Mouse (Mus musculus) kidney, postnatal 0 days (tissue): ENCODE results near the gene C1qtnf5. TPM values are rescaled to one million over a fixed set of nuclear protein-coding genes. Genes with fewer than 3 reads are reported as not detected.

Experiments
- ATAC-seq: fragments of 200-750 bp; cut with Nextera tagmentation; replicated peaks from 2 replicates; pipeline ENCODE4 v1.8.0; 2017; ENCODE audit warnings: low read depth, moderate number of reproducible peaks, moderate TSS enrichment, moderate library complexity; ENCODE audit not compliant: low FRiP score
- DNase-seq: peaks from one replicate; pipeline ENCODE4 v3.0.0-alpha.2; 2016; ENCODE audit warnings: low spot score
- H3K27ac ChIP-seq: fragments of 300-500 bp; sonication (generic); 2 replicates; pipeline ENCODE4 v1.5.1; 2014; ENCODE audit warnings: mild to moderate bottlenecking
- H3K27me3 ChIP-seq: fragments of 300-500 bp; sonication (generic); 2 replicates; pipeline ENCODE4 v1.6.1; 2014; ENCODE audit warnings: low read length, mixed read lengths; ENCODE audit not compliant: insufficient read depth
- H3K36me3 ChIP-seq: fragments of 300-500 bp; sonication (generic); 2 replicates; pipeline ENCODE4 v1.6.1; 2014; ENCODE audit warnings: low read length, mixed read lengths; ENCODE audit not compliant: insufficient read depth
- H3K4me1 ChIP-seq: fragments of 300-500 bp; sonication (generic); replicated peaks from 2 replicates; pipeline ENCODE4 v1.6.1; 2014; ENCODE audit warnings: antibody characterized with exemption, low read length, mixed read lengths; ENCODE audit not compliant: insufficient read depth
- H3K4me2 ChIP-seq: fragments of 300-500 bp; sonication (generic); 2 replicates; pipeline ENCODE4 v1.6.1; 2014; ENCODE audit warnings: mild to moderate bottlenecking, low read length, moderate library complexity, mixed read lengths
- H3K4me3 ChIP-seq: fragments of 300-500 bp; sonication (generic); replicated peaks from 2 replicates; pipeline ENCODE4 v1.5.1; 2014; ENCODE audit warnings: low read depth, low read length
- H3K9ac ChIP-seq: fragments of 300-500 bp; sonication (generic); 2 replicates; pipeline ENCODE4 v1.6.1; 2014; ENCODE audit warnings: low read depth, low read length
- H3K9me3 ChIP-seq: fragments of 300-500 bp; sonication (generic); replicated peaks from 2 replicates; pipeline ENCODE4 v1.6.1; 2016; ENCODE audit warnings: low read length, inconsistent platforms, mixed read lengths
- CTCF ChIP-seq: IDR thresholded peaks from 2 replicates; pipeline ENCODE4 v1.5.1; 2016; ENCODE audit warnings: antibody characterized with exemption, low read depth, mild to moderate bottlenecking, moderate library complexity
- WGBS: fragments of 180-500 bp; shearing (Covaris S2); extraction: QIAGEN DNeasy Blood & Tissue Kit; methylation state at CpG from one replicate; pipeline ENCODE4 v1.1.7; 2014; 5-methylcytosine and 5-hydroxymethylcytosine counted together
- polyA plus RNA-seq: library from polyadenylated mRNA; unstranded; fragments of >200 nt; fragmentation: Nextera tagmentation; extraction: Ambion mirVana; gene quantifications from 2 replicates; pipeline ENCODE4 v1.2.1, GENCODE M21; 2015

Gene C1qtnf5
- polyA plus RNA-seq, 1 experiment from 2014 or later = 12.3 TPM

DNA sequence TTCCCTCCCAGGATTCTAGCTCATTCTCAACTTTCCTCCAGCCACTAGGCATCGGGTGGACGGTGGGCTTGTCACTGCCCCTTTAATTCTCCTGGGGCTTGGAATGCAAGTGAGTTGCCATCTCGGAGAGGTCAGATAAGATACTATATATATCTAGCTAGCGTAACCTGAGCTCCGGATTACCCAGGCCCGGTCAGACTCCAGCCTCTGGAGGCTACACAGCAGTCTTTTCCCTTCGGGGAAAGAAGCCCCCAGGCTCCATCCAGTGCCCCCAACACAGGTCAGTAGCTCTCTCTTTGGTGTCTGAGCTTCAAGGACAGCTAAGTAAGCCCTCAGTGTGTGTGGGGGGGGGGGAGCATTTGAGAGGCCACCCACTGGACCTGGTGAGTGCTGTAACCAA, 37.8 kb upstream of the C1qtnf5 start:
- ATAC-seq = no peak
- Histone ChIP-seq H3K9ac (no peak overlapping the region), H3K27ac (no peak overlapping the region), H3K4me2 (no peak overlapping the region), H3K4me3 (no peak overlapping the region), H3K27me3 (no peaks in the 10 kb centered on the region), H3K36me3 (no peaks in the 10 kb centered on the region), H3K4me1 (peaks cover 8% of the 10 kb centered on the region; the same call in 1 of the 2 replicates), H3K9me3 (no peaks in the 10 kb centered on the region)
- WGBS = 18% methylated on average over 7 of the region's 7 CpGs
- no peak for TF ChIP-seq CTCF
- no peak for DNase-seq

DNA sequence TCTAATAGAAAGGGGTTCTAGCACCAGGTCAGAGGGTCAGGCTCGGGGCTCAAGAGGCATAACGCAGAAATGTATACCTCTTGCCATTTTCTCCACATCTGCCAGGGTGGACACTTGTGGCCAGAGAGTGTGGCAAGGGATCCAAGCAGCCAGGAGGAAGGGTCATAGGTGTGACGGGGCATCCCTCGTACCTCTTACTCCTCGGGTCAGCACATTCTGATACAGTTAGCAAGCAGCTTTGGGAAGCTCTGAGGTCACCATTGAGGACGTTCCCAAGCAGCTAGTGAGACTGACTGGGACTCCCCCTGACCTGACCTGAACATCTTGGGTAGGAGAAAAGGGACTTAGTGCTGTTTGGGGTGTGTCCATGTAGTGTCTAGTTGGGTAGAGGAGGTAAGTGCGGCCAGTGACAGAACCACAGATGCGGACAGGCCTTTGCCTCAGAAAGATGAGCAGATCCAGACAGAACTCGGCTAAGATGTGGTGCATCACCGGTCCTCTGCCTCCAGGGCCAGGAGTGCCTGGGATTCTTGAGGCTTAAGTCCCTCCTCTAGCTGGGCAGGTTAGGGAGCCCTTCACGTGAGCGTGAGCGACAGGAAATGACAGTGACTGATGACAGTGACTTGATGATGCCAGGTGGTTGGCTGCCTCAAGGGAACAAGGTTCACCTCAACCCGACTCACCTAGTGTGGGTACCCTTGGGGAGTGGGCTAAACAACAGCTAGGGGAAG, 36.8 kb upstream of the C1qtnf5 start:
- Histone ChIP-seq H3K4me1 (peaks cover 8% of the 10 kb centered on the region; the same call in 1 of the 2 replicates), H3K36me3 (no peaks in the 10 kb centered on the region), H3K9me3 (no peaks in the 10 kb centered on the region), H3K27ac (no peak overlapping the region), H3K9ac (no peak overlapping the region), H3K27me3 (no peaks in the 10 kb centered on the region), H3K4me3 (no peak overlapping the region), H3K4me2 (no peak overlapping the region)
- WGBS = 58% methylated on average over 14 of the region's 14 CpGs
- ATAC-seq = no peak
- no peak for DNase-seq
- no peak for TF ChIP-seq CTCF

DNA sequence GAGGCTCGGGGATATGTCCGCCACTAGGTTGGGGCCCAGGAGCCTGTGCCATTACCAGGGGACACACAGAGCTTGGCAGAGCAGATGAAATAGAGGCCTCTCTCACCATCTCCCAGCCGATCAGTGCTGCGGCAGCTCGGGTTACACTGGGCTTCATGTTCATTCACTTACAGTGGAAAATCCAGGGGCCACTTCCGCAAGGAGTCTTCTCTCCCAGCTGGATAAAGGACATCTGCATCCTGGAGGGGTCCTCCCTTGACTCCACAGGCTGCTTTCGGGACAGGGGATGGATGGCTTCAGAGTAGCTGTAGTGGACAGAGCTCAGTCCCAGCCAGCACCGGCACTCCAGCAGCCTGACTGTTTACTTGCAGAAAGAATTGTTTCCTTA, 36.2 kb upstream of the C1qtnf5 start:
- Histone ChIP-seq H3K27ac (no peak overlapping the region), H3K4me1 (peaks cover 8% of the 10 kb centered on the region; the same call in 1 of the 2 replicates), H3K27me3 (no peaks in the 10 kb centered on the region), H3K9ac (no peak overlapping the region), H3K4me3 (no peak overlapping the region), H3K4me2 (no peak overlapping the region), H3K9me3 (no peaks in the 10 kb centered on the region), H3K36me3 (no peaks in the 10 kb centered on the region)
- ATAC-seq (no peak), DNase-seq (peak; percentile 47)
- no peak for TF ChIP-seq CTCF
- WGBS = 26% methylated on average over 8 of the region's 8 CpGs

GRCm38 (mm10) chr9:44071914-44072598, 35.0 kb upstream of the C1qtnf5 start:
- TF ChIP-seq CTCF = no peak
- H3K9me3 ChIP-seq = no peaks in the 10 kb centered on the region
- WGBS = 27% methylated on average over 11 of the region's 11 CpGs
- no peak overlapping the region for H3K4me2 ChIP-seq
- H3K36me3 ChIP-seq = no peaks in the 10 kb centered on the region
- no peak overlapping the region for H3K9ac ChIP-seq
- no peak overlapping the region for H3K27ac ChIP-seq
- no peak overlapping the region for H3K4me3 ChIP-seq
- ATAC-seq (no peak), DNase-seq (no peak)
- peaks cover 10% of the 10 kb centered on the region; the same call in 1 of the 2 replicates for H3K4me1 ChIP-seq
- no peaks in the 10 kb centered on the region for H3K27me3 ChIP-seq

DNA sequence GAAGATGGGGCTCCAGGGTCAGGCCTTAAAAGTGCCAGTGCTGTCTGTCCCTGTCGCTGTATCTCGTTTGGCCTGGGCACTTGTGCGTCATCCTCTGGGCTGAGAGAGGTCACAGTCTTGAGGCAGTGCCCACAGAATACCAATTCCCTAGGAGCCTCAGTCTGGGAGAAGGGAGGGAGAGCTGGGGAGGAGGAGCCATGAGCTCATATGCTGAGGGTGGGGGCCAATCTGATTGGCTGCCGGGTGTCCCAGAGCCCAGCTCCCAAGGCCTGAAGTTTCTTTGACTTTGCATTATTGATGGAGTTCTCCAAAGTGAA, 34.5 kb upstream of the C1qtnf5 start:
- ATAC-seq = no peak
- H3K9ac ChIP-seq = no peak overlapping the region

GRCm38 (mm10) chr9:44073115-44073514, 33.9 kb upstream of the C1qtnf5 start:
- Histone ChIP-seq H3K9me3 (no peaks in the 10 kb centered on the region), H3K4me3 (no peak overlapping the region), H3K4me2 (no peak overlapping the region), H3K4me1 (peaks cover 18% of the 10 kb centered on the region; the same call in 1 of the 2 replicates), H3K36me3 (no peaks in the 10 kb centered on the region), H3K27me3 (no peaks in the 10 kb centered on the region), H3K9ac (no peak overlapping the region), H3K27ac (no peak overlapping the region)
- no peak for ATAC-seq
- TF ChIP-seq CTCF = no peak
- WGBS = 82% methylated on average over 5 of the region's 5 CpGs
- DNase-seq = no peak

More for the DNA sequence above, 34.5 kb upstream of the C1qtnf5 start:
- Histone ChIP-seq H3K36me3 (no peaks in the 10 kb centered on the region), H3K27ac (no peak overlapping the region), H3K4me2 (no peak overlapping the region), H3K4me3 (no peak overlapping the region), H3K4me1 (peaks cover 15% of the 10 kb centered on the region; the same call in 1 of the 2 replicates), H3K9me3 (no peaks in the 10 kb centered on the region), H3K27me3 (no peaks in the 10 kb centered on the region)
- WGBS = 41% methylated on average over 4 of the region's 4 CpGs
- no peak for TF ChIP-seq CTCF
- DNase-seq = no peak
